Mouse (Mus musculus): Measurements from ENCODE around the gene Prpf4.
A peak's percentile ranks its signal among the peaks of the same experiment; 100 is the strongest.

Gene Prpf4

DNA sequence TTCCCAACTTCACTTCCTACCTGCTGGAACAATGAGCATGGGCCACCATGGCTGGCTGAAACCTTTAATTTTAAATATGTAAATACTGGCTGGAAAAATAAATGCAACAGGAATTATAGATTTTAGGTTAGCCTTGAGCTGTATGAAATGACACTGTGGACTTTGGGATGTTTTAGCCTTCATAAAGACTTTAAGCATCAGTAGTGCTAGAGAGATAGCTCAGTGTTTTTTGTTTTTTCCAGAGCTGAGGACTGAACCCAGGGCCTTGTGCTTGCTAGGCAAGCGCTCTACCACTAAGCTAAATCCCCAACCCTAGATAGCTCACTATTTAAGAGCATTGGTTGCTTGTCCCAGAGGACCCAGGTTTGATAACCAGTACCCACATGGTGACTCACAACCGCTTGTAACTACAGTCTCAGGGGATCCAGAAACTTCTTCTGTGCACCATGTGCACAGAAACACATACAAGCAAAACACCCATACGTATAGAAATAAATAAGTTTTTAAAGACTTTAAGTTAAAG lies 28.7 kb downstream of the Prpf4 start:
- DNase-seq (ENCODE audit: low read depth, low spot score), result no peak

DNA sequence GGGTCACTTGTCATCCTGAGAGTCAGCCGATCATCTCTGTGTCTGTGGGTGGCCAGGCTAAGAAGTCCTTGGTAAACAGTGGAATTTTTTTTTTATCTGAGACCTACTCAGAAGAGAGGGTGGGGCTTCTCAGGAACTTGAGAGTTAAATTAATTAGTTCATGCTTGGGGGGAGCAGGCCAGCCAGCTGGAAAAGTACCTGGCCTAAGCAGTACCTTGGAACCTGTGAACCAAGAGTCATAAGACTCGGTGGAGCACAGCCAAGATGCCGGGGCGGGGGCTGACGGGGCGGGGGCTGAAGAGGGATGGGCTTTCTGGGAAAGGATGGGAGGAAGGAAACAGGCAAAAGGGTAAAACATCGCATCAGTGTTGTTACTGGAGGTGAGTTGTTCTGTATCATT lies 29.3 kb downstream of the Prpf4 start:
- DNase-seq (ENCODE audit: low read depth, low spot score), result no peak

DNA sequence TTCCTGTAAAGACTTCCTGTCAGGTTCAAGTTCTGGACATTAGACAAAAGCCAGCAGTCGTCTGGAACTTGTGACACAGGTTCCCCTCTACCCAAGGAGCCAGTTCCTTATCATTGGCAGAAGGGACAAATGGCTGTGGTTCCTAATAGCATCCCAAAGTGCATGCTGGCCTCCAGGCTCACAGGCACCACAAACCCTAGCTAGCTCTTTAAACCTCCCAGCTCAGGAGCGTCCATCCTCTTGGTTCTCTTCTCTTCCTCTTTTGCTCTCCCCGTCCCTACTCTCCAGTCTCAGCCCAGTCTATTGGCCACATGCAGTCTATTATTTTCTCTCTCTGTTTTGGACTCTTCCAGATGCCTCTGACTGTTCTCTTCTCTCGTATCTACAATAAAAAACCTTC lies 31.2 kb downstream of the Prpf4 start:
- no peak for DNase-seq (ENCODE audit: low read depth, low spot score)

DNA sequence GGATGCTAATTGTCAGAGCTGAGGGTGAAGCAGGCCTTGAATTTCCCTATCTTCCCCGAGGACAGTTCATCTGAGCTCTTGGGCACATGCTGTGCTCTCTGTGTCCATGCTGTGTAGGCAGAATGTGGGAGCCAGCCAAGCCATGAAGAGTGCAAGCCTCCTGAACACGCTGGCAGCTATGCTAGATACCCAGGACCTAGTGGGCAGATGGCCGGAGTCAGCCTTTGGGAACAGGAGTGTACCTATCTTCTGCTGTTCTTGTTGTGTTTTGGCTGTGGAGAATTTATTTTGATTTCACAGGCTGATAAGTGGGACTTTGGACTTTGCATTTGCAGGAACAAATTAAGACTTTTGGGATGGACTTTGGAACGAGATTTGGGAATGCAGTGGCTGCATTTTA lies 31.9 kb downstream of the Prpf4 start:
- no peak for DNase-seq (ENCODE audit: low read depth, low spot score)

DNA sequence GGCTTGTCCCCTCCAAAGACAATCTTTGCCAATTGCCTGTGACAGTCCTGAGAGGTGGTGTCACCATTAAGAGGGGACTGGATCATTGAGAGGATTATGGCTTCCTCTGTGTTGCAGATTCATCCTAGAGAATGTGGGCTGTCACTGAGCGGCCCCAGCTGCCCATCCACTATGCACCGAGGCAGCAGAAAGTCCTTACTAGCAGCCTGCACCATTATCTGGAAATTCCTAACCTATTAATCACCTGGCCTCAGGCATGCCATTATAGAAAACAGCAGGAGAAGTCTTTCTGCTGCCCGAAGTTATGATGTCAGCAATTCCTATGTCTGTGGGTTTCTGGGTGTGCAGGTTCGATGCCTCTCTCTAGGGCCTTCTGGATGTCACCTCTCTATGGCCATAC lies 32.4 kb downstream of the Prpf4 start:
- DNase-seq (ENCODE audit: low read depth, low spot score), result no peak

DNA sequence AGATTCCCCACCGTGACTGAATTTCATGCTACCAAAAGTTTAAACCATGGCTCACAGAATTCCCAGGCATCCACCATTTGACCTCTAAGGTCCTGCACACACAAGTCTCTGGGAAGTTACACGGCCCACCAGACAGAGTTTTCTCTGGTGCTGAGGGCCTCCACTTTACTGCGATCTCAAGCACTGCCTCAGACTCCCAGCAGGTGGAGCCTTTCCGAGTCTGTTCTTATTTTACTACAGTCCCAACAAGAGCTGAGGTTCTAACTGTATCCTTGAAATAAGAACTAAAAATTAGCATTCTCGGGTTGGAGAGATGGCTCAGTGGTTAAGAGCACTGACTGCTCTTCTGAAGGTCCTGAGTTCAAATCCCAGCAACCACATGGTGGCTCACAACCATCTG lies 46.4 kb downstream of the Prpf4 start:
- peak; percentile 8 for DNase-seq (ENCODE audit: low read depth, low spot score)

DNA sequence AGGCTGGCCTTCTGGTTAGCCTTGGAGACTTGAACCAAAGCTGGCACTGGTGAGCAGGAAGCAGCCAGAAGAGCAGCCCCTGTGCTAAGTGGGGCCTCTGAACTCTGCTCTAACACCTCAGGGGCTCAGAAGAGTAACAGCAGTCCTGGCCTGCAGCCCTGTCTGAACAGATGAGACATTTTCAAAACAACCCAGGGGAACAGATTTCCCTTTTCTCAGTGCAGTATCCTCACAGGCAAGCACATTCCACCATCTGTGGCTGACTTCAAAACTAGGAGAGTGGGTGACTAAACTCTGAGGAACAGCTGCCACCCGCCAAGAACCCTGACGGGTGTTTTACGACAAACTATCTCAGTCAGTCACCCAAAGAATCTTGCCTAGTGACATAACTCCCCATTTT lies 50.5 kb downstream of the Prpf4 start:
- DNase-seq (ENCODE audit: low read depth, low spot score), result no peak

DNA sequence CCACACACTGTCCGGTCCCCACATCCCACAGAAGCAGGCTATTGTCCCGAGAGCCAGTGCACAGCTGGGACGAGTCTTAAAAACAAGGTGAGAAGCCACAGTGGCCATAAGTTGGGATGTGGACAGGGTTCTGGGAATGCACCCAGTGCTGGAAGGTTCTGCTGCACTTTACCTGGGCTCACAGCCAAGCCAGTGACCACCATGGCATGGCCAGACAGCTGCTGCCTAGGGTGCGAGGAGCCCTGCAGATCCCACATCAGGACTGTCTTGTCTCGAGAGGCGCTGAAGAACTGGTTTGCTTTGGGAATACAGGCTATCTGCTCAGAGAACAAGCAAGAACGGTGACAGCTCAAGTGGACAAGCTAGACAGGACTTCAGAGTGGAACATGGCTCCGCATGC lies 51.8 kb downstream of the Prpf4 start:
- DNase-seq (ENCODE audit: low read depth, low spot score), result no peak

DNA sequence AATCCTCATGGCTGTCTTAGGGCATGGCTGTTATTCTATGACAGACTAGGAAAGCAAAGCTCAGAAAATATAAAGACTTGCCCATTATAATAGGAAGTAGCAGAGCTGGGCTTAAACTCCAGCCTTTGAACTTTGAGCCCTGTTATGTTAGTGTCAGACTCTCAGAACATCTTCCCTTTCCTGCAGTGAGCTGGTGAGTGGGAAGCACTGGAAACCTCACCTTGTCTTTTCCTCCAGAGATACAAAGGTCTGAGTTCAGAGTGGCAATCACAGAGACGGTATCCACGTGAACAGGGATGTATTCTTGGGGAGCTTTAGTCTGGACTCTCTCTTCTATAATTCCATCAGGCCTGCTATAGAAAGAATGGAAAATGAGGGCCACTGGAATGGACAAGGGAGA lies 54.5 kb downstream of the Prpf4 start:
- no peak for DNase-seq (ENCODE audit: low read depth, low spot score)

DNA sequence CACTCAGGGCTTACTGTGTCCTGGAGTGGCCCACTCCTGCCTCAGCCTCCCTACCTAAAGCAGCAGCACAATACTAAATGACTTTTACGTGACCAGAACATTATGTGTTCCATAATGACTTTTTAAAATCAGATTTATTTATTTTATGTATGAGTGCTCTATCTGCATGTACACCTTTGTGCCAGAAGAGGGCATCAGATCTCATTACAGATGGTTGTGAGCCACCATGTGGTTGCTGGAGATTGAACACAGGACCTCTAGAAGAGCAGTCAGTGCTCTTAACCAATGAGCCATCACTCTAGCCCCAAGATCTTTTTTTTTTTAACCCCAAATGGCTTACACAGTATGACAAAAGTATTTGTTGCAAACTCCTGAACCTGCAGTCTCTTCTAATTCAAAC lies 59.6 kb downstream of the Prpf4 start:
- DNase-seq (ENCODE audit: low read depth, low spot score), result no peak

DNA sequence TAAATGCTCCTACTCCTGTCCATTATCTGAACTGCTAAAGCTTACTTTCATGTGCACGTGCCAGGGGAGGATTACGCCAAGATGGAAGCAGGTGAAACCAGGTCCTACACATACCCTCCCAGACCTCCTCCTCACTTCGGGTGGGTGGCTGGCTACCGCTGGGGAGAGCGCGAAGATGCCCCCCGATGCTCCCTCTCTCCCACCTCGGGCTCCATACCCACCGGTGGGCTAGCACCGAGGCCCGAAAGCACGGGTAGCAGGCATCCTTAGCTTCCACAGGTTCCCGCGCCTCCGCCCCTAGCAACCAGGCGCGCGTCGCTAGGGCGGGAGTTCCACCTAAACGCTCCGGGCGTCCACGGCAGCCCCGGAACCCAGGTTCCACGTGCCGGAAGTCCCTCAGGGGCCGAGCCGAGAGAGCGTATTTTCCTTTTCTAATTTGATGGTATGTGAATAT lies 62.0 kb downstream of the Prpf4 start, which contains the start of gene Wdr31:
Gene Wdr31 (minus strand): TSS at position 299 of the 454 bp plus-strand sequence.
- peak; percentile 73 for DNase-seq (ENCODE audit: low read depth, low spot score)

DNA sequence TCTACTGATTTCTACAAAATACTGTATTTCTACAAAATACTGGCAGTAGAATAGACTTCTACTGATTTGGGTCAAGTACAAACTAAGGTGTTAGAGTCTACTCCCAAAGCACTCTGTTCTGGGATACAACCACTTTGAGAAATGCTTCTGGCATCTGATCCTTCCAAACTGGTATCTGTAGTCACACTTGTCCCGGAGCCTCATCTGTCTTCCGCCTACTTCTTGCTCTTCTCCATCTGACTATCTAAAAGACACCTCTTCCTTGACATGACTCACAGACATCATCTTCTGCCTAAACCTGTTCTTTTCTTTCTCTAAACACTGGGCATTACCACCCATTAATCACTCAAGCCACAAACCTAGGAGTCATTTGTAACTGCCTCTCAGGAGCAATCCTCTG lies 63.5 kb downstream of the Prpf4 start:
- DNase-seq (ENCODE audit: low read depth, low spot score), result no peak

DNA sequence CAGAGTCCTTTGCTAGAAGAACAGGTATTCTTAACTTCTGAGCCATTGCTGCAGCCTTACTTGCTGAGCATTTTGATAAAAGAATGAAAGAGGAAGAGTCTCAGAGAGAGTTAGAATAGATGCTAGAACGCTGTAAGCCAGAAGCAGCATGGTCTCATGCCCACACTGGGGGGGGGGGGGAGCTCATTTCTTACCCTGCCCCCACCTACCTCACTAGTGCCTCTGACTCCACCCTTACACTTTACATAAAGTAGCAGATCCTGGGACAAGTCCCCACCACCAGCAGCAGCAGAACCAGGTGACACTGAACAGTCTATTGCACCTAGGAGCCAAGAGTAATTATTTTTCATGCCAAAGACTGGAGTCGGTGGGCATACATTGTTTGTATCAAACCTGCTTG lies 66.5 kb downstream of the Prpf4 start:
- no peak for DNase-seq (ENCODE audit: low read depth, low spot score)

DNA sequence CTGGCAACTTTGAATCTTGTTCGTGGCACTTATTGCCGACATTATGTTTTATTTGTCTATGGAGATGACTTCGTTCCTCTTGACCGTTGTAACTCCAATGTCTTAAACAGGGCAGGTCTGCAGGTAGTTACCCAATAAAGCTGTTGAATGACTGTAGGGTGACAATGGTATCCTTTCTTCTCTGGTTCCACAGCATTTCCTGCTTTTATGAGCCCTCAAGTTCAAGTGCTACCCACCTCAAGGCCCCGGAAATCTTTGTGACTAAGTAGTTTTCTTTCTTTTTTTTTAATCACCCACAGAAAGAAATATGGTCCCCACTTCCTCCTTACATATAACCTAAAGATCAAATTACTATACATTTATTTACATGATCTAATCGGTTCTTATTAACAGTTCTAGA lies 67.2 kb downstream of the Prpf4 start:
- DNase-seq (ENCODE audit: low read depth, low spot score), result no peak

All from embryo, embryonic 11.5 days (tissue).